Mouse (Mus musculus) T-cell, adult 2 months (primary cell): ENCODE data around the gene Ptpn11.

ENCODE experiments used
- DNase-seq: peaks from one replicate; pipeline ENCODE4 v3.0.0; 2022; ENCODE audit warnings: low spot score

Gene Ptpn11

DNA sequence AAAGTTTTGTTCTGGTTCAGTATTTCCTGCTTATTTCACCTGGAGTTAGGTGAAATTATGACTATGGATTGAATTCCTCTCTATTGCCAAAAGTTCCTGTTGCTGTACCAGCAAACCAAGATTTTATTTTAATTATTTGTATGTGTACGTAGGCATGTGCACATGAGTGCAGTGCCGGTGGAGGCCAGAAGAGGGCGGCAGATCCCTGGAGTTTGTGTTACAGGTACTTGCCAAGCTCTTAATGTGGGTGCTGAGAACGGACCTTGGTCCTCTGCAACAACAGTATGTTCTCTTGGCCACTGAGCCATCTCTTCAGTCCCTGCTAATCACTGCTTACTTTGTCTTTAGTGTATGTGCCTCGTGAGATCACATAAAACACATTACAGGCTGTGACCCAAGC is 109.4 kb downstream of the Ptpn11 start:
- DNase-seq: no peak
